Mouse (Mus musculus) midbrain, embryonic 16.5 days (tissue): ENCODE measurements around the gene Hoxb6. TPM values are rescaled to one million over a fixed set of nuclear protein-coding genes. Genes with fewer than 3 reads are reported as not detected.

Source experiments
- ATAC-seq: fragments of 200-750 bp; cut with Nextera tagmentation; 2 replicates; pipeline ENCODE4 v1.8.0; 2017; ENCODE audit warnings: moderate TSS enrichment
- H3K27ac ChIP-seq: fragments of 300-500 bp; sonication (generic); 2 replicates; pipeline ENCODE4 v1.5.1; 2014; ENCODE audit warnings: mild to moderate bottlenecking, low read length, mixed read lengths
- H3K27me3 ChIP-seq: fragments of 300-500 bp; sonication (generic); 2 replicates; pipeline ENCODE4 v1.6.1; 2014; ENCODE audit warnings: low read depth, low read length, mixed read lengths; ENCODE audit not compliant: control insufficient read depth, insufficient read depth
- H3K36me3 ChIP-seq: fragments of 300-500 bp; sonication (generic); 2 replicates; pipeline ENCODE4 v1.6.1; 2014; ENCODE audit warnings: mild to moderate bottlenecking, low read length, moderate library complexity, mixed read lengths; ENCODE audit not compliant: control insufficient read depth, insufficient read depth
- H3K4me1 ChIP-seq: fragments of 300-500 bp; sonication (generic); 2 replicates; pipeline ENCODE4 v1.6.1; 2014; ENCODE audit warnings: mild to moderate bottlenecking, low read length, mixed read lengths; ENCODE audit not compliant: control insufficient read depth, insufficient read depth
- H3K4me2 ChIP-seq: fragments of 300-500 bp; sonication (generic); 2 replicates; pipeline ENCODE4 v1.6.1; 2014; ENCODE audit warnings: mild to moderate bottlenecking, low read length, mixed read lengths
- H3K4me3 ChIP-seq: fragments of 300-500 bp; sonication (generic); 2 replicates; pipeline ENCODE4 v1.5.1; 2014; ENCODE audit warnings: low read depth, mild to moderate bottlenecking, low read length, moderate library complexity, mixed read lengths
- H3K9ac ChIP-seq: fragments of 300-500 bp; sonication (generic); 2 replicates; pipeline ENCODE4 v1.6.1; 2014; ENCODE audit warnings: low read depth, low read length, mixed read lengths
- H3K9me3 ChIP-seq: fragments of 300-500 bp; sonication (generic); replicated peaks from 2 replicates; pipeline ENCODE4 v1.6.1; 2014; ENCODE audit warnings: mild to moderate bottlenecking, low read length, mixed read lengths; ENCODE audit not compliant: control insufficient read depth, poor library complexity, severe bottlenecking
- WGBS: fragments of 180-500 bp; shearing (Covaris S2); extraction: QIAGEN DNeasy Blood & Tissue Kit; methylation state at CpG from one replicate; pipeline ENCODE4 v1.1.7; 2014; 5-methylcytosine and 5-hydroxymethylcytosine counted together
- polyA plus RNA-seq: library from polyadenylated mRNA; unstranded; fragments of >200 nt; fragmentation: Nextera tagmentation; extraction: Ambion mirVana; gene quantifications from 2 replicates; pipeline ENCODE4 v1.2.1, GENCODE M21; 2015

Hoxb6 gene
- polyA plus RNA-seq, 1 experiment from 2014 or later = not detected

DNA sequence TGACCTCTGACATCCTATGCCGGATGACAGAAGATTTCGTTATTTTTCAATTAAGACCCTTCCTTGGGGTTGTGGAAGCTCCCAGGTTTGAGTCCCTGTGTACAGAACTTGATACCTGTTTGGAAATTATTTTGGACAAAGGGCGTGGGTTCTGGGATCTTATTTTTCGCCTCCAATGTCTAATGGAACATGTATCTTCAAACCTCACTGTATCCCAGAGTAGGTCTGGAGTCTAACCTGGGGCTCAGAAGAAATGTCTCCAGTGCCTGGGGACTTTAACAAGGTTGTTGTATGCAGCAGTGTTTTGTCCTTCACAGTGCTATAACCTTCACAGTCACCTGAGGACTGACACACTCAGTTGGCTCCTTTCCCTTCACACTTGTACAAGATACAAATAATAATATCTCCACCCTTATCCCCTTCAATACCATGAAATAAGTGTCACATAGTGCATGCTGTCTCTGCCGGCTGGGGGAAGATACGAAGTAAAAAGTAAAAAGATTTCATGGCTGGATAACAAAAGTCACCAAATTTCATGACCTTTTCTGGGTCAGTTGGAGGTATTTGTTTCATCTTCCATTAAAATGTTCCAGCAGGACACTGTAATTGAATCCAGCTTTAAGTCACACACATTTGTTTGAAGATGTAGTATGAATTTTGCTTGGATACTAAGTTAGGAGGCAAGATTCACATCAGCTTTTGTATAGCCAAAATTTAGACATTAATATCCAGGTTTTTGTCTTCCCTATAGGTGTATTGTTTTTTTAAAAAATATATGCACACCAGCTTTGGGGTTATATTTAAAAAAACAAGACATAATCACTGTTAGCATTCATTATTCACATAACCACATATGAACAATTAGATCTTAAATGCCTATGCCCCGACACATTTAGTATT is 25.0 kb upstream of the Hoxb6 start:
- Histone ChIP-seq H3K4me1 (no peaks in the 10 kb centered on the region; the same call in 1 of the 2 replicates), H3K4me2 (no peak overlapping the region), H3K36me3 (no peaks in the 10 kb centered on the region), H3K27me3 (peaks cover 91% of the 10 kb centered on the region), H3K9me3 (no peaks in the 10 kb centered on the region), H3K27ac (no peak overlapping the region), H3K4me3 (no peak overlapping the region), H3K9ac (no peak overlapping the region)
- 11% methylated on average over 7 of the region's 7 CpGs for WGBS
- ATAC-seq = no peak

DNA sequence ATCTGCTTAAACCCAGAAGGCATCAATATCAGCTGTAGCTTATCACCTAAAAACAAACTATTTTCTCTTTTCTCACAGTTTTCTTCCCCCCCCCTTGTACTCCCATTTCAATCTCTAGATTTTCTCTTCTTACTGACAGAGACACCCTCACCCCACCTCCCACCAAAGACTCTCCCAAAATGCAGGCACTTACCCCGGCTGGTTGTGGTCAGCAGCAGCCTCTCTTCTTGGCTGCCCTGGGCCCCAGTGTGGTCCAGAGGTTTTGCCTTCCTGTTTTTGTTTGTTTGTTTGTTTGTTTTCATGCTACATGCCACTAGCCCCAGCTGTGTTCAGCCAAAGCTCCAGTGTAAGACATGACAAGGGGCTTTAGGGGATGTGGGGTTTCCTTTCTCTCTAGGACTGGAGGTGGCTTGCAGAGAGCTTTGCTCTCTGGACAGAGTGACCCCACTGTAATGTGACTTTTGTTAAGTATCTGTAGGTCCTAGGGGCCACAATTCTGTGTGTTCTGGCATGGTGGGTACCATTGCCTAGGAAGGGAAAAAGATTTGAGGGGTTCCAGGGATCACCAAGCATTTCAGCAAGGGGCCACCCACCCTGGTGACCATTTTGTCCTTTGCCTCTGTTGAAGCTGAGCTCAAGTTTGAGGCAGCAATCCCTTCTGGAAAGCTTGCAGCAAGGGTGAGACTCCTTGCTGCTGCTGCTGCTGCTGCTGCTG is 24.1 kb upstream of the Hoxb6 start:
- Histone ChIP-seq H3K4me1 (no peaks in the 10 kb centered on the region; the same call in 1 of the 2 replicates), H3K4me3 (no peak overlapping the region), H3K4me2 (no peak overlapping the region), H3K27me3 (peaks cover 91% of the 10 kb centered on the region), H3K9ac (no peak overlapping the region), H3K27ac (no peak overlapping the region), H3K9me3 (no peaks in the 10 kb centered on the region), H3K36me3 (no peaks in the 10 kb centered on the region)
- WGBS = 0% methylated on average over 1 of the region's 1 CpGs
- ATAC-seq = no peak

DNA sequence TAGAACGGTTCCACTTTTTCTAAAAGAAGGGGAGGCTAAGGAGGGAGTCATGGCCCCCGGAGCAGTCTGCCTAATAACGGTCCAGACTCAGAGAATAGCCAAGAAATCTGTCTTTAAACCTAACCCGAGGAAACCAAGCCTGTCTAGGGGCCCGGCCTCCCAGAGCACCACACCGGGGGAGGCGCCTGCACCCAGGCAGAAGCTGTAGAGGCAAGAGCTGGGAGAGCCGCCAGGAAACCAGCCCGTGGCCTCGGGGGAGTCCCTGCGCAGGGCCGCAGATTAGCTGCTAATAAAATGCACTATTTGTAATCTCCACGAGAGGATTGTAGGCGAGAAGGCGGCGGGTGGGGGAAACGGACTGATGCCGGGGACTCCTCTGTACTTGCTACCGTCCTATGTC is 22.4 kb upstream of the Hoxb6 start:
- no peak overlapping the region for H3K27ac ChIP-seq
- H3K4me3 ChIP-seq = no peak overlapping the region
- no peaks in the 10 kb centered on the region for H3K36me3 ChIP-seq
- ATAC-seq = no peak
- no peaks in the 10 kb centered on the region for H3K9me3 ChIP-seq
- WGBS = under 1% methylated on average over 19 of the region's 19 CpGs
- no peak overlapping the region for H3K9ac ChIP-seq
- H3K4me2 ChIP-seq = no peak overlapping the region
- H3K4me1 ChIP-seq = no peaks in the 10 kb centered on the region; the same call in 1 of the 2 replicates
- H3K27me3 ChIP-seq = peaks cover 91% of the 10 kb centered on the region

DNA sequence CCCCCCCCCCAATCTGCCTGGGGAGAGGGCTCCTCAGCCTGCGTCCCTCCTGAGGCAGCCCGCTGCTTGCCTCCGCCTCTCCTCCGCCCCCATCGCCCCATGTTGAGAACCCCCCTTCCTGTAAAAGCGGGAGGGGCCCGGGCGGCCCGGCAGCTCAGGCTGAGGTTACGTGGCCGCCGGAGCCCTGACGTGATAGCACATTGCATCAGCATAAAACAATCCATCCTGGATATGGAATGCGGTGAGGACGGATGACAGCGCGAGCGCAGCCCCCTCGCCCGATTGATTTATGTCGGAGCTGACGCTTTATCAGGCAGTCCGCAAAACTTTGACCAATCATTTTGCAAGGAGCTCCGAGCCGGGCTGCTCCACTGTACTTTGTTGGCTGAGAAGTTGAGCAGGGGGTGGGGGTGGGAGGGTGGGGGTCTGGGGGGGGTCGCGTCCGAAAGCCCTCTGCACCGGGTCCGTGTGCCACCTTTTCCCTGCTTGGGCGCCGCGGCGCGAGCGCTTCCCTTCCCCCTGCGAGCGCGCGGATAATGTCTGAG is 21.2 kb upstream of the Hoxb6 start, which contains the start of gene Hoxb9:
TSS of gene Hoxb9 (plus strand) at position 462 of the 545 bp plus-strand sequence.
- peaks cover 91% of the 10 kb centered on the region for H3K27me3 ChIP-seq
- no peaks in the 10 kb centered on the region for H3K36me3 ChIP-seq
- H3K9me3 ChIP-seq = no peaks in the 10 kb centered on the region
- no peak within 1 kb of the TSS for H3K9ac ChIP-seq
- ATAC-seq = no peak
- no peak within 1 kb of the TSS for H3K4me3 ChIP-seq
- H3K4me1 ChIP-seq = no peaks in the 10 kb centered on the region; the same call in 1 of the 2 replicates
- H3K4me2 ChIP-seq = no peak within 1 kb of the TSS
- no peak within 1 kb of the TSS for H3K27ac ChIP-seq
- under 1% methylated on average over 40 of the region's 40 CpGs for whole genome bisulfite sequencing

DNA sequence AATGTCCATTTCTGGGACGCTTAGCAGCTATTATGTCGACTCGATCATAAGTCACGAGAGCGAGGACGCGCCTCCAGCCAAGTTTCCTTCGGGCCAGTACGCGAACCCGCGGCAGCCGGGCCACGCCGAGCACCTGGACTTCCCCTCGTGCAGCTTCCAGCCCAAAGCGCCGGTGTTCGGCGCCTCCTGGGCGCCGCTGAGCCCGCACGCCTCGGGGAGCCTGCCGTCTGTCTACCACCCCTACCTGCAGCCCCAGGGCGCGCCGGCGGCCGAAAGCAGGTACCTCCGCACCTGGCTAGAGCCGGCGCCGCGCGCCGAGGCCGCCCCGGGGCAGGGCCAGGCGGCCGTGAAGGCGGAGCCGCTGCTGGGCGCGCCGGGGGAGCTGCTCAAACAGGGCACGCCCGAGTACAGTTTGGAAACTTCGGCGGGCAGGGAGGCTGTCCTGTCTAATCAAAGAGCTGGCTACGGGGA is 20.7 kb upstream of the Hoxb6 start:
- H3K27ac ChIP-seq = no peak overlapping the region
- no peaks in the 10 kb centered on the region for H3K9me3 ChIP-seq
- no peak overlapping the region for H3K9ac ChIP-seq
- no peaks in the 10 kb centered on the region for H3K36me3 ChIP-seq
- H3K27me3 ChIP-seq = peaks cover 91% of the 10 kb centered on the region
- WGBS = under 1% methylated on average over 52 of the region's 52 CpGs
- H3K4me1 ChIP-seq = no peaks in the 10 kb centered on the region; the same call in 1 of the 2 replicates
- no peak for ATAC-seq
- H3K4me3 ChIP-seq = no peak overlapping the region
- no peak overlapping the region for H3K4me2 ChIP-seq

- ATAC-seq = no peak
- no peak overlapping the region for H3K4me3 ChIP-seq
These were observed 20.0 kb upstream of the Hoxb6 start for GRCm38 (mm10) chr11:96272024-96272921.

DNA sequence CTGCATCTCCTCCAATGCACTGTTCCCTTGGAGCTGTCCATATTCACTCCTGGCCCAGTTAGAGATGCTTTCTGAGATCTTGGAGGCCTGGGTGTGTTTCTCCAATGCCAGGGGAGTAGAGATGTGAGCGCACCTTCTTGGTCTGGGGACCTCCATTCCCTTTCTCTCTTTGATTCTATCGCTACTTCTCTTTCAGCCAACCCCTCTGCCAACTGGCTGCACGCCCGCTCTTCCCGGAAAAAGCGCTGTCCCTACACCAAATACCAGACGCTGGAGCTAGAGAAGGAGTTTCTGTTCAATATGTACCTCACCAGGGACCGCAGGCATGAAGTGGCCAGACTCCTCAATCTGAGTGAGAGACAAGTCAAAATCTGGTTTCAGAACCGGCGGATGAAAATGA is 17.8 kb upstream of the Hoxb6 start:
- H3K9me3 ChIP-seq = no peaks in the 10 kb centered on the region
- peaks cover 91% of the 10 kb centered on the region for H3K27me3 ChIP-seq
- no peaks in the 10 kb centered on the region for H3K36me3 ChIP-seq
- H3K4me1 ChIP-seq = no peaks in the 10 kb centered on the region; the same call in 1 of the 2 replicates
- WGBS = 2% methylated on average over 10 of the region's 10 CpGs
- no peak overlapping the region for H3K4me2 ChIP-seq
- H3K9ac ChIP-seq = no peak overlapping the region
- no peak overlapping the region for H3K4me3 ChIP-seq
- ATAC-seq = no peak
- no peak overlapping the region for H3K27ac ChIP-seq

More at GRCm38 (mm10) chr11:96272024-96272921, 20.0 kb upstream of the Hoxb6 start:
- no peaks in the 10 kb centered on the region for H3K36me3 ChIP-seq
- H3K9ac ChIP-seq = no peak overlapping the region
- no peaks in the 10 kb centered on the region; the same call in 1 of the 2 replicates for H3K4me1 ChIP-seq
- no peak overlapping the region for H3K4me2 ChIP-seq
- under 1% methylated on average over 47 of the region's 58 CpGs for WGBS
- peaks cover 91% of the 10 kb centered on the region for H3K27me3 ChIP-seq
- no peaks in the 10 kb centered on the region for H3K9me3 ChIP-seq
- no peak overlapping the region for H3K27ac ChIP-seq

DNA sequence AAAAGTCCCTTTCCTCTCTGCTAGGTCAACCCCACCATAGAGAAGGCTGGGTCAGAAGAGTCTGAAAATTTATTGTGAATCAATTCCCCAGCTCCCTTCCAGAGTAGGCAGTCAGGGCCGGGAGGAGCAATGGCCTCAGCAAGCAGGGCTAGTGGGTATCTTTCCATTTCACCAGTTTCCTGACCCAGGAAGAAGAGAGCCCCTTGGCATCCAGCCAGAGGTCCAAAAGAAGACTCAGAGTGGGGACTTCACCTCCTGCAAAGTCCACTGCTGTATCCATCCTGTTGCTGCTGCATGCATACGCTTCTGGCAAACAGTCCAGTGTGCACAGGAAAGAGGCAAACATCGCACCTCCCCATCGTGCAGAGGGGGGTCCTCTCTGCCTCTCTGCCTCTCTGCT is 16.4 kb upstream of the Hoxb6 start:
- Histone ChIP-seq H3K9ac (no peak overlapping the region), H3K9me3 (no peaks in the 10 kb centered on the region), H3K27ac (no peak overlapping the region), H3K4me3 (no peak overlapping the region), H3K36me3 (no peaks in the 10 kb centered on the region), H3K27me3 (peaks cover 88% of the 10 kb centered on the region), H3K4me2 (no peak overlapping the region), H3K4me1 (no peaks in the 10 kb centered on the region; the same call in 1 of the 2 replicates)
- 14% methylated on average over 4 of the region's 4 CpGs for WGBS
- no peak for ATAC-seq
